Mouse (Mus musculus) liver, postnatal 0 days (tissue): ENCODE measurements around the gene Tmem11.

Source experiments
- CTCF ChIP-seq: sonication (generic); IDR thresholded peaks from 2 replicates; pipeline ENCODE4 v1.5.1; 2016; ENCODE audit warnings: antibody characterized with exemption, low read depth
- EP300 ChIP-seq: IDR thresholded peaks from 2 replicates; pipeline ENCODE4 v1.6.1; 2016; ENCODE audit warnings: antibody characterized with exemption, low read depth, mild to moderate bottlenecking

DNA sequence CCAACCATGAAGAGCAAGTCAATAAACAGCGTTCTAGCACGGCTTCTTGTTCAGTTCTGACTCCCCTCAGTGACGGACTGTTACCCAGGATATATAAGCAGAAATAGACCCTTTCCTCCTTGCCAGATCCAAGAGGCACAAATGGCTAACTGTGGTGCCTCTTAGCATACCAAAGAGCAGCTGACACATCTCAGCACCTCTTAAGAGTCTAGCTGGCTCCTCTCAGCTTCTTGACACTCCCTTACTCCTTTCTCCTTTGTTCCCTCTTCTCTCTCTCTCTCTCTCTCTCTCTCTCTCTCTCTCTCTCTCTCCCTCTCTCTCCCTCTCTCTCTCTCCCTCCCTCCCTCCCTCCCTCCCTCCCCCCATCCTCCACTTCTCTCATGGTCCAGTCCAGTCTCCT is 11.7 kb upstream of the Tmem11 start:
- TF ChIP-seq EP300: no peak
- no peak for TF ChIP-seq CTCF
